Mouse (Mus musculus) embryonic facial prominence, embryonic 15.5 days (tissue): ENCODE measurements around the gene Vmn1r79. TPM values are rescaled to one million over a fixed set of nuclear protein-coding genes. Genes with fewer than 3 reads are reported as not detected.
"Not testable (repeated sequence)": the region's sequence is repeated elsewhere in the genome, so short reads cannot be mapped to it uniquely, and the experiment has no call there.

Experiments used
- ATAC-seq: fragments of 200-750 bp; cut with Nextera tagmentation; 2 replicates; pipeline ENCODE4 v1.8.0; 2017; ENCODE audit warnings: low read depth, moderate TSS enrichment; ENCODE audit not compliant: insufficient number of reproducible peaks, low FRiP score, low TSS enrichment
- H3K27ac ChIP-seq: fragments of 300-500 bp; sonication (generic); replicated peaks from 2 replicates; pipeline ENCODE4 v1.5.1; 2015; ENCODE audit warnings: mild to moderate bottlenecking, inconsistent platforms
- H3K27me3 ChIP-seq: fragments of 300-500 bp; sonication (generic); 2 replicates; pipeline ENCODE4 v1.6.1; 2015; ENCODE audit warnings: inconsistent platforms
- H3K36me3 ChIP-seq: fragments of 300-500 bp; sonication (generic); 2 replicates; pipeline ENCODE4 v1.6.1; 2015; ENCODE audit warnings: mild to moderate bottlenecking, inconsistent platforms
- H3K4me1 ChIP-seq: fragments of 300-500 bp; sonication (generic); 2 replicates; pipeline ENCODE4 v1.6.1; 2015; ENCODE audit warnings: inconsistent platforms
- H3K4me2 ChIP-seq: fragments of 300-500 bp; sonication (generic); replicated peaks from 2 replicates; pipeline ENCODE4 v1.6.1; 2015; ENCODE audit warnings: mild to moderate bottlenecking, inconsistent platforms
- H3K4me3 ChIP-seq: fragments of 300-500 bp; sonication (generic); replicated peaks from 2 replicates; pipeline ENCODE4 v1.5.1; 2015; ENCODE audit warnings: mild to moderate bottlenecking, inconsistent platforms
- H3K9ac ChIP-seq: fragments of 300-500 bp; sonication (generic); 2 replicates; pipeline ENCODE4 v1.6.1; 2015; ENCODE audit warnings: inconsistent platforms
- H3K9me3 ChIP-seq: fragments of 300-500 bp; sonication (generic); replicated peaks from 2 replicates; pipeline ENCODE4 v1.6.1; 2016; ENCODE audit warnings: inconsistent platforms
- WGBS: fragments of 180-500 bp; shearing (Covaris S2); methylation state at CpG from one replicate; pipeline ENCODE4 v1.1.7; 2015; 5-methylcytosine and 5-hydroxymethylcytosine counted together
- polyA plus RNA-seq: library from polyadenylated mRNA; unstranded; fragments of >200 nt; fragmentation: Nextera tagmentation; extraction: Ambion mirVana; gene quantifications from 2 replicates; pipeline ENCODE4 v1.2.1, GENCODE M21; 2015

Vmn1r79 gene
- not detected in 2 replicates for polyA plus RNA-seq

GRCm38 (mm10) chr7:12170979-12171378, at the start of gene Vmn1r79:
Gene Vmn1r79 (plus strand): TSS chr7:12171279.
- ATAC-seq, H3K27me3 ChIP-seq, H3K9ac ChIP-seq, H3K9me3 ChIP-seq, H3K4me3 ChIP-seq, H3K36me3 ChIP-seq, H3K27ac ChIP-seq, H3K4me1 ChIP-seq, H3K4me2 ChIP-seq: not testable (repeated sequence)

GRCm38 (mm10) chr7:12149957-12150356, 21.1 kb upstream of the Vmn1r79 start, which contains the start of gene Vmn1r78:
Gene Vmn1r78 (plus strand): TSS chr7:12150257.
- Histone ChIP-seq H3K36me3 (no peaks in the 10 kb centered on the region), H3K27ac (no peak within 1 kb of the TSS), H3K4me2 (no peak within 1 kb of the TSS), H3K4me3 (no peak within 1 kb of the TSS), H3K4me1 (no peaks in the 10 kb centered on the region), H3K27me3 (no peaks in the 10 kb centered on the region), H3K9ac (no peak within 1 kb of the TSS), H3K9me3 (no peaks in the 10 kb centered on the region)
- 57% methylated on average over 2 of the region's 2 CpGs for WGBS
- ATAC-seq: no peak

DNA sequence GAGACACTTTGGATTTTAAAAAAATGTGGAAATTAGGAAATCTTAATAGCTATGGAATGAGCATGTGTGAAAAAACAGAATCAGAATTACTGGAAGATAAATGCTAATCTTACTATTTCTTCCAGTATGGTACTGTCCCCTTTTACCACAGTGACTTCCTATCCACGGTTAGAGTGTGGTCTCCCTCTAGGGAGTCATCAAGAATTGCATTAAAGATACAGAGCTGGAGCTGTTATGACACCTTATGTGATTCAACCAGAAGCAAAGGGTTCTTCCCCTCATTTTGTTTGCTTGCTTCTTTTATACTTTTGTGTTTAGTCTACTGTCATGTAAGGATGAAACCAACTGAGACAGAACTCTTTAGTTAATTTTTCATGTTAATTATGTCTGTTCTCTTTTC, 14.6 kb upstream of the Vmn1r79 start:
- H3K27ac ChIP-seq, H3K9ac ChIP-seq, H3K27me3 ChIP-seq, H3K9me3 ChIP-seq, H3K4me2 ChIP-seq, H3K36me3 ChIP-seq, ATAC-seq, H3K4me1 ChIP-seq, H3K4me3 ChIP-seq: not testable (repeated sequence)
- WGBS: 70% methylated on average over 1 of the region's 1 CpGs

GRCm38 (mm10) chr7:12172926-12173325, 1.8 kb downstream of the Vmn1r79 start:
- H3K9me3 ChIP-seq, H3K27ac ChIP-seq, H3K9ac ChIP-seq, H3K4me3 ChIP-seq, H3K4me2 ChIP-seq, H3K27me3 ChIP-seq, H3K4me1 ChIP-seq, ATAC-seq, H3K36me3 ChIP-seq: not testable (repeated sequence)
- 58% methylated on average over 2 of the region's 2 CpGs for WGBS

GRCm38 (mm10) chr7:12188986-12189385, 17.9 kb downstream of the Vmn1r79 start, which contains the start of gene Vmn1r80:
Gene Vmn1r80 (plus strand): TSS chr7:12189286.
- Histone ChIP-seq H3K4me1 (no peaks in the 10 kb centered on the region), H3K27ac (no peak within 1 kb of the TSS), H3K9ac (no peak within 1 kb of the TSS), H3K9me3 (no peaks in the 10 kb centered on the region), H3K27me3 (no peaks in the 10 kb centered on the region), H3K4me3 (no peak within 1 kb of the TSS), H3K36me3 (no peaks in the 10 kb centered on the region), H3K4me2 (no peak within 1 kb of the TSS)
- 80% methylated on average over 1 of the region's 1 CpGs for WGBS
- no peak for ATAC-seq

DNA sequence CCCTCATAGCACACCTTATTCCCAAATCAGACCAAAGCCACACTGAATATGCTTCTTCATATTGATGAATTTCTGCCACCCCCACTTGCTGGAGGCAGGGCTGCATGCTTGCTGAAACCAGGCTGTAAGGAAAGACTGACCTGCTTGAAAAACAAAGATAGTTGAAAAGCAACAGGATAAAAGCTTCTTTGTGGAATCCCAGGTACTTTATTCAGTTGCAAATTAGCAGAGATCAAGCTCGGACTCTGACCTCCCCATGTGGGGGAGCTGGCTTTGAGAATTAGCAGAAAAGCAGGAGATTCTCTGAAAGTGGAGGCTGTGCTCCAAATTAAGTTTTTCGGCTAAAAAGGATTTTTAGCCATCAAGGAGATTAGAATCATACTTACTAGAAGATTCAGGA, 33.1 kb downstream of the Vmn1r79 start:
- Histone ChIP-seq H3K4me2 (no peak overlapping the region), H3K9me3 (peaks cover 4% of the 10 kb centered on the region; the same call in 1 of the 2 replicates), H3K27me3 (no peaks in the 10 kb centered on the region), H3K4me3 (no peak overlapping the region), H3K36me3 (no peaks in the 10 kb centered on the region), H3K4me1 (no peaks in the 10 kb centered on the region), H3K27ac (no peak overlapping the region), H3K9ac (no peak overlapping the region)
- WGBS: 63% methylated on average over 2 of the region's 2 CpGs
- no peak for ATAC-seq

Other genes with a start within 250 kb of the Vmn1r79 start
- not detected in 2 replicates for gene Vmn1r76, start 233.1 kb upstream of the Vmn1r79 start, polyA plus RNA-seq
- not detected in 2 replicates for gene Vmn1r77, start 134.5 kb upstream of the Vmn1r79 start, polyA plus RNA-seq
- 0.05 TPM in 1 of 2 replicates, not detected in the other for gene Vmn1r78, start 21.0 kb upstream of the Vmn1r79 start, polyA plus RNA-seq
- gene Vmn1r80, start 18.0 kb downstream of the Vmn1r79 start, polyA plus RNA-seq: not detected in 2 replicates
- gene Vmn1r81, start 97.0 kb downstream of the Vmn1r79 start, polyA plus RNA-seq: 0.01 TPM in 1 of 2 replicates, not detected in the other
- not detected in 2 replicates for gene Vmn1r82, start 129.2 kb downstream of the Vmn1r79 start, polyA plus RNA-seq
- 0.05 TPM in 1 of 2 replicates, not detected in the other for gene Vmn1r83, start 158.2 kb downstream of the Vmn1r79 start, polyA plus RNA-seq
- 0.07 TPM in 1 of 2 replicates, not detected in the other for gene Vmn1r84, start 198.0 kb downstream of the Vmn1r79 start, polyA plus RNA-seq